Mouse (Mus musculus) small intestine, adult 2 months (tissue): ENCODE data around the gene Tbxas1.

Experiments
- CTCF ChIP-seq: fragments of 200-500 bp; IDR thresholded peaks from 2 replicates; pipeline ENCODE4 v1.5.1; 2012; ENCODE audit warnings: low read depth, mild to moderate bottlenecking, control low read depth, inconsistent platforms, low read length, moderate library complexity, mixed read lengths; ENCODE audit not compliant: insufficient replicate concordance, insufficient read length; ENCODE audit errors: extremely low read depth
- POLR2A ChIP-seq: fragments of 200-500 bp; IDR thresholded peaks from 2 replicates; pipeline ENCODE4 v1.6.1; 2012; ENCODE audit warnings: low read depth, mild to moderate bottlenecking, control low read depth, inconsistent platforms, low read length, moderate library complexity

GRCm38 (mm10) chr6:38920141-38920540 is 44.9 kb downstream of the Tbxas1 start:
- no peak for TF ChIP-seq CTCF
- TF ChIP-seq POLR2A, result no peak
